Mouse (Mus musculus) megakaryocyte, embryonic 14.5 days (primary cell): ENCODE data around the gene Chst3. TPM values are rescaled to one million over a fixed set of nuclear protein-coding genes. Genes with fewer than 3 reads are reported as not detected.
"Not testable (repeated sequence)": the region's sequence is repeated elsewhere in the genome, so short reads cannot be mapped to it uniquely, and the experiment has no call there.

Experiments
- H3K27me3 ChIP-seq: replicated peaks from 2 replicates; pipeline ENCODE3; 2012; ENCODE audit warnings: inconsistent platforms
- H3K36me3 ChIP-seq: replicated peaks from 2 replicates; pipeline ENCODE3; 2012; ENCODE audit warnings: low read length, inconsistent platforms, mixed read lengths
- H3K4me1 ChIP-seq: 2 replicates; pipeline ENCODE4 v1.6.1; 2012; ENCODE audit warnings: inconsistent platforms
- H3K4me3 ChIP-seq: replicated peaks from 2 replicates; pipeline ENCODE3; 2012; ENCODE audit warnings: moderate library complexity, mild to moderate bottlenecking, inconsistent platforms
- H3K9me3 ChIP-seq: 2 replicates; pipeline ENCODE4 v1.6.1; 2012; ENCODE audit warnings: inconsistent platforms
- FLI1 ChIP-seq: IDR thresholded peaks from 2 replicates; pipeline ENCODE4 v1.6.1; 2012; ENCODE audit warnings: low read length, inconsistent platforms, mixed read lengths
- GATA1 ChIP-seq: IDR thresholded peaks from 3 replicates; pipeline ENCODE4 v1.6.1; 2012; ENCODE audit warnings: mixed read lengths, low read length, inconsistent platforms, borderline replicate concordance
- polyA plus RNA-seq: library from polyadenylated mRNA; stranded (reverse); fragments of >175 nt; gene quantifications from 2 replicates; pipeline ENCODE4 v1.2.3, GENCODE M21; 2012; ENCODE audit warnings: low replicate concordance; ENCODE audit not compliant: insufficient read depth

The Chst3 gene
- polyA plus RNA-seq, 1 experiment = not detected

DNA sequence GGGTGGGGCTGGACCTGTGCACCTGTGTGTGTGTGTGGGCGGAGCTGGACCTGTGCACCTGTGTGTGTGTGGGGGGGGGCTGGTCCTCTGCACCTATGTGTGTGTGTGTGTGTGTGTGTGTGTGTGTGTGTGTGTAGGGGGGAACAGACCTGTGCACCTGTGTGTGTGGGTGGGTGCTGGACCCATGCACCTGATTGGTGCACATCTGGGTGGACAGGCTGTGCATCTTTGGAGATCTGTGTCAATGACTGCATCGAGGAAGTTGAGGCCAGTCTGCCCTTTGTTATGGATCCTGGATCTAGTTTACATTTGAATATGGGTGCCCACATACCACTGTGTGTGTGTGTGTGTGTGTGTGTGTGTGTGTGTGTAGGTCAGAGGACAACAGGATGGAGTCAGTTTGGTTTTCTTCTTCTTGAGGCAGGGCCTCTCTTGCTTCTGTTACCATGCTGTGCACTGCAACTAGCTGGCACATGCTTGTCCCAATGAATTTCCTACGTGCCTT is 77.4 kb downstream of the Chst3 start:
- no peaks in the 10 kb centered on the region for H3K36me3 ChIP-seq
- H3K9me3 ChIP-seq = peaks cover 10% of the 10 kb centered on the region
- TF ChIP-seq GATA1 (no peak), FLI1 (no peak)
- H3K27me3 ChIP-seq = peaks cover 29% of the 10 kb centered on the region
- no peak overlapping the region for H3K4me3 ChIP-seq
- H3K4me1 ChIP-seq = peaks cover 3% of the 10 kb centered on the region; the same call in 1 of the 2 replicates

DNA sequence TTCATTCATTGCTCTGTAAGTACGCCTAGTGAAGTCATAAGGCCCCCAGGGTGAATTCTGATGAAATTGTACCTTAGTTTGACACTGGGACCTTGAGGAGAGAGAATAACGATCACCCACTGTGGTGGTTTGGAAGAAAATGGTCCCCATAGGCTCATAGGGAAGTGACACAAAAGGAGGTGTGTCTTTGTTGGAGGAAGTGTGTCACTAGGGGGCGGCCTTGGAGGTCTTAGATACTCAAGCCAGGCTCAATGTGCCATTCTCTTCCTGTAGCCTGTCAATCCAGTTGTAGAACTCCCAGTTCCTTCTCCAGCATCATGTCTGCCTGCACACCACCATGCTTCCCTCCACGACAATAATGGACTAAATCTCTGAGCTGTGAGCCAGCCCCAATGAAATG is 78.3 kb downstream of the Chst3 start:
- no peak overlapping the region for H3K4me3 ChIP-seq
- H3K36me3 ChIP-seq = no peaks in the 10 kb centered on the region
- TF ChIP-seq FLI1 (no peak), GATA1 (no peak)
- peaks cover 23% of the 10 kb centered on the region for H3K27me3 ChIP-seq
- peaks cover 3% of the 10 kb centered on the region; the same call in 1 of the 2 replicates for H3K4me1 ChIP-seq
- peaks cover 10% of the 10 kb centered on the region for H3K9me3 ChIP-seq

DNA sequence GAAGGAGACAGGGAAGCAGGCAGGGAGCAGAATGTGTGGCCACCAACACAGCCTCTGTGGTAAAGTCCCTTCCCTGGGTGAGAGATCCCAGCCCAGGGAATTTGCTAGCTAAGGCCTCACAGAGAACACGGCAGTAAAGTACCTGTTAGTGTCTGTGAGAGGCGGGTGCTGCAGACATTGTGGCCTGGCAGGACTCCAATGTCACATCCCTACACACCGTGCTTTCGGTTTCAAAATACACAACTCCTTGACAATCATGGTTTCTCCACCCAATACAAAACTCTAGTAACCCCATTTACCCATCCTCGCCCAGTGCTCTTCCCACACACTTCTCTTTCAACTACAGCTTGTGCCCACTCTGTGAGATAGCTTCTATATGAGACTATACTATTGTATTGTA is 80.4 kb downstream of the Chst3 start:
- H3K9me3 ChIP-seq = peaks cover 10% of the 10 kb centered on the region
- no peak for TF ChIP-seq GATA1
- no peak for TF ChIP-seq FLI1
- peaks cover 29% of the 10 kb centered on the region for H3K27me3 ChIP-seq
- H3K4me3 ChIP-seq = no peak overlapping the region
- H3K36me3 ChIP-seq = no peaks in the 10 kb centered on the region
- peaks cover 3% of the 10 kb centered on the region; the same call in 1 of the 2 replicates for H3K4me1 ChIP-seq

DNA sequence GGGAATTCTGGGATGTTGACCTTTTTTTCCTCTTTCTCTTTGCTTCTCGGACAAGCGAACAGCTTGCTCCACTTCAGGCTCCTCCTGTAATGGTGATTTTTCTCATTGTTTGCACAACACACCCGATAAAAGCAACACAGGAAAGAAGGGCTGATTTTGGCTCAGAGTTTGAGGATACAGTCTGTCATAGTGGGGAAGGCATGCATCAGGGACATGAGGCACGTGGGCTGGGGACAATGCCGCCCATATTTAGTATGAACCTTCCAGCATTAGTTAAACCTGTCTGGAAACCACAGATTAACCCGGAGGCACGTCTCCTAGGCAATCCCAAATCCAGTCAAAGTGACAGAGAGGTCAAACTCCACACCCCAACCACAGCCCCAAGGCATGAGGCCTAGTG is 82.1 kb downstream of the Chst3 start:
- Histone ChIP-seq H3K9me3 (peaks cover 10% of the 10 kb centered on the region), H3K4me1 (peaks cover 3% of the 10 kb centered on the region; the same call in 1 of the 2 replicates), H3K27me3 (peaks cover 35% of the 10 kb centered on the region), H3K4me3 (no peak overlapping the region), H3K36me3 (no peaks in the 10 kb centered on the region)
- TF ChIP-seq GATA1 = no peak
- no peak for TF ChIP-seq FLI1

DNA sequence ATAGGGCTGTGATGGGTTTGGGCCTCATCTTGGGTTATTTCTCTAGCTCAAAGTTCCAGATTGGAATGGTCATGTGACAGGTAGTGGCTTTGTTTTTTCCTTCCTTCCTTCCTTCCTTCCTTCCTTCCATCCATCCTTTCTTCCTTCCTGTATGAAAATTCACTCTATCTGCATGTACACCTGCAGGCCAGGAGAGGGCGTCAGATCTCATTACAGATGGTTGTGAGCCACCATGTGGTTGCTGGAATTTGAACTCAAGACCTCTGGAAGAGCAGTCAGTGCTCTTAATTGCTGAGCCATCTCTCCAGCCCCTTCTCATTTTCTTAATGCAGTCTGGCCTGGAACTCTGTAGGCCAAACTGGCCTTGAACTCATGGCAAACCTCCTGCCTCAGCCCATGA is 83.0 kb downstream of the Chst3 start:
- H3K36me3 ChIP-seq, H3K4me3 ChIP-seq, H3K4me1 ChIP-seq, H3K9me3 ChIP-seq: not testable (repeated sequence)
- H3K27me3 ChIP-seq = peaks cover 42% of the 10 kb centered on the region

DNA sequence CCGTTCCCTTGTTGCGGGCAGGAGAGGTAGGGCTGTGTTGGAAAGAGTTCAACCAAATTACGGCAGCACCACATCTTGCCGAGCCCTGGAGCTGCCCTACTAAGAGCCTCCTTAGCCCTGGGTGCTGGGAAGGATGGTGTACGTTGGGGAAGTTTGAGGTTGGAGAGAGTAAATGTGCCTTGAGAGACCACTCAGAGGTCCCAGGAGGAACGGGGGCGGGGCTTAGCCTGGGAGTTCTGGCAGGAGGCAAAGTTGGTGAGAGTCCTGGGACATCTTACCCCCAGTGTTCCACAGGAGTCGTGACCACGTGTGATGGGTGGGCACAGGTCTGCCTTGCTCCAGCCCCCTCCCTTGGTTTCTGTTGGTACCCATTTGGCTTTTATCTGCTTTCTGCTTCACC is 84.9 kb downstream of the Chst3 start:
- H3K36me3 ChIP-seq = no peaks in the 10 kb centered on the region
- no peaks in the 10 kb centered on the region for H3K9me3 ChIP-seq
- TF ChIP-seq FLI1 = no peak
- TF ChIP-seq GATA1 = no peak
- peaks cover 55% of the 10 kb centered on the region for H3K27me3 ChIP-seq
- peaks cover 7% of the 10 kb centered on the region; the same call in 1 of the 2 replicates for H3K4me1 ChIP-seq
- no peak overlapping the region for H3K4me3 ChIP-seq

DNA sequence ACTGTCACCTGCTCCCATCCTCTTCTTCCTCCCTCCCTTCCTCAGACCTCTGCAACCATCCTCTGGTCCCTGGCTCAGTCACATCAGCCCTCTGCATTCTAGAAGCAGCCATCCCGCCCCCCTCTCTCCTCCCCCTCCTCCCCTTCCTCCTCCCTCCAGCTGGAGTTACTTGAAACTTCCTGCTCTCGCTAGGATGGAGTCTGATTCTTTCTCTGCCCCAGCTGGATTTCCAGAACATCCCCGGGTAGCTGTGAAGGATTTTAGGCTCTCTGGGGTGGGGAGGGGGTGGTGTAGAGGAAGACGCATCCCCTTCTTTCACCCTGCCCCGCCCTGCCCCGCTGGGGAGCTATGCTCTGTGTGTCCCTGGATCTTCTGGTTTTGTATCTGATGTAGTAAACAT is 85.6 kb downstream of the Chst3 start:
- H3K4me1 ChIP-seq = peaks cover 5% of the 10 kb centered on the region; the same call in 1 of the 2 replicates
- no peak overlapping the region for H3K4me3 ChIP-seq
- peaks cover 57% of the 10 kb centered on the region for H3K27me3 ChIP-seq
- H3K9me3 ChIP-seq = no peaks in the 10 kb centered on the region
- no peaks in the 10 kb centered on the region for H3K36me3 ChIP-seq
- no peak for TF ChIP-seq FLI1
- no peak for TF ChIP-seq GATA1

Other genes starting within 250 kb of the Chst3 start
- 126 and 233 TPM in 2 replicates for gene Ascc1, start 216.5 kb downstream of the Chst3 start, polyA plus RNA-seq
- gene Anapc16, start 216.1 kb downstream of the Chst3 start, polyA plus RNA-seq = 73.7 and 169 TPM in 2 replicates
- gene Spock2, start 113.0 kb downstream of the Chst3 start, polyA plus RNA-seq = 3.1 and 5.4 TPM in 2 replicates
- gene Psap, start 58.4 kb upstream of the Chst3 start, polyA plus RNA-seq = 220 and 417 TPM in 2 replicates
- 29.9 and 107 TPM in 2 replicates for gene Vsir, start 127.6 kb upstream of the Chst3 start, polyA plus RNA-seq
- gene Gm17455, start 180.5 kb upstream of the Chst3 start, polyA plus RNA-seq = 0.44 TPM in 1 of 2 replicates, not detected in the other